Mouse (Mus musculus): ENCODE measurements around the gene Dnmt3a.
"Not testable (repeated sequence)": the region's sequence is repeated elsewhere in the genome, so short reads cannot be mapped to it uniquely, and the experiment has no call there.

The Dnmt3a gene

DNA sequence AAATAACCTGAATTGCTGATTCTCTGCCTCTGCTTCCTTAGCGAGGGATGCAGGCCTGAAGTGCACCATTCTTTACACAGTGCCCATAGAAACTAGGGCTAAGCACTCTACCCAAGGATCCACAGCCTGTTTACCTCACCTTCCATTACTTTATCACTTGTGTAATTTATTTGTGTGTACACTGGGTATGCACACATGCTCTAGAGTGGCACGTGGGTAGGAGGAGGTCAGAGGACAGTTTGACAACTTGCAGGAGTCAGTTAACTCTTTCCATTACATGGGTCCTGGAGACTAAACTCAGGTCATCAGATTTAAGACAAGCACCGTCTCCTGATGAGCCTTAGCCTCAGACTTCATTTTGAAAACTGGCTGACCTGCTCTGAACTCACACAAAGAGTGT lies 112.8 kb downstream of the Dnmt3a start:
- no peak for DNase-seq (ENCODE audit: low read depth)

GRCm38 (mm10) chr12:3919423-3919822 lies 113.6 kb downstream of the Dnmt3a start:
- DNase-seq (ENCODE audit: low read depth) = no peak

DNA sequence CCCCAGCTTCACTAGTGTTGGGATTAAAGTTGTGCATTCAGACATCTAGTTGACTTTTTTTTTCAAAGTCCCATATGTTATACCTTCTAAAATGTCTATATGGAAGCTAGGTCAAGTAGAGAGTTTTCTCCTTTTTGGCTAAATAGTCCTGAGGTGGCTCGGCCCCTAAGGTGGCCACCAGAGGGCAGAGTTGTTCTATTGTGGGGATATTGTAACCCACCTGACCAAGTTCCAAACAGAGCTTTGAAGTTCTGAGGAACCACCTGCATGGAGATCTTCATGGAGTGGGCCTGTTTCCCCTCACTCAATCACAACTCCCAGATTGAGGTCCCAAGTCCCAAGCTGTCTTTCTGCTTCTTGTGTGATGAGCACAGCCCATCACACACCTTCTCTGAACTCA lies 120.3 kb downstream of the Dnmt3a start:
- peak; percentile 38 for DNase-seq (ENCODE audit: low read depth)

DNA sequence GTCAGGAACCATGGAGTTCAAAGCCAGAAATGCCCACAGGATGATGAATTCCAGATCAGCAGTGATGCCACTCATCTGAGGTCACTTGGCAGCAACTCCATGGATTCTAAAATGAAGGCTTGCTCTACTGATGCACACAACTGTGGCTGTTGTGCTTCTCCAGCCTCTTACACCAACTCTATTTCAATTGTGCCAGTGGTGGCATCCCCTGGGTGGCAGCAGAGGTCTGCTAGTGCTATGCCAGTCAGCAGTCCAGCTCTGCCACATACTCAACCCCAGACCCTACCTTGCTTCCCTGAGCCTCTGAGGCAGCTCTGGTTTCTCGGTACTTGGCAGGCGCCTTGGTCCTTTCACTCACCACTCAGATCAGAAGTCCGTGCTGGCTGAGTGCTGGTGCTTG lies 123.0 kb downstream of the Dnmt3a start:
- DNase-seq (ENCODE audit: low read depth) = no peak

DNA sequence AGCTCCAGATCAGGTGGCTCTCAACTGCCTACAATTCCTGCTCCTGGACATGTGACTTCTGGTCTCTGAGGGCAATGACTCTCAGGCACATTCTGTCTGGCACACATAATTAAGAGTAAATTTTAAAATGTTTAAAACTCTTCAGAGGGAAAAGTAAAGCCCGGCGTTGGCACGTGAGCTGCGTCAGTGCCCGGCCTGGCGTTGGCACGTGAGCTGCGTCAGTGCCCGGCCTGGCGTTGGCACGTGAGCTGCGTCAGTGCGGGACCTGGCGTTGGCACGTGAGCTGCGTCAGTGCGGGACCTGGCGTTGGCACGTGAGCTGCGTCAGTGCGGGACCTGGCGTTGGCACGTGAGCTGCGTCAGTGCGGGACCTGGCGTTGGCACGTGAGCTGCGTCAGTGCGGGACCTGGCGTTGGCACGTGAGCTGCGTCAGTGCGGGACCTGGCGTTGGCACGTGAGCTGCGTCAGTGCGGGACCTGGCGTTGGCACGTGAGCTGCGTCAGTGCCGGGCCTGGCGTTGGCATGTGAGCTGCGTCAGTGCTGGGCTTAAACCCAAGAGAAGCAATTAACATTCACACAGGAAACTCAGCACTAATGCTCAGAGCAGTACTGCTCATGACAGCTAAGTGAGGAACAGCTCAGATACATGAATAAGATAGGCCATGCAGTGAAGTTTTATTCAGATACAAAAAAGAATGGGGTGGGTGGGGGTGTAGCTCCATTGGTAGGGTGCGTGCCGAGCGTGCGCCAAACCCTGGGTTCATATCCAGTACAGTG lies 124.5 kb downstream of the Dnmt3a start:
- DNase-seq (ENCODE audit: low read depth) = not testable (repeated sequence)

GRCm38 (mm10) chr12:3942026-3942425 lies 136.2 kb downstream of the Dnmt3a start:
- no peak for DNase-seq (ENCODE audit: low read depth)

DNA sequence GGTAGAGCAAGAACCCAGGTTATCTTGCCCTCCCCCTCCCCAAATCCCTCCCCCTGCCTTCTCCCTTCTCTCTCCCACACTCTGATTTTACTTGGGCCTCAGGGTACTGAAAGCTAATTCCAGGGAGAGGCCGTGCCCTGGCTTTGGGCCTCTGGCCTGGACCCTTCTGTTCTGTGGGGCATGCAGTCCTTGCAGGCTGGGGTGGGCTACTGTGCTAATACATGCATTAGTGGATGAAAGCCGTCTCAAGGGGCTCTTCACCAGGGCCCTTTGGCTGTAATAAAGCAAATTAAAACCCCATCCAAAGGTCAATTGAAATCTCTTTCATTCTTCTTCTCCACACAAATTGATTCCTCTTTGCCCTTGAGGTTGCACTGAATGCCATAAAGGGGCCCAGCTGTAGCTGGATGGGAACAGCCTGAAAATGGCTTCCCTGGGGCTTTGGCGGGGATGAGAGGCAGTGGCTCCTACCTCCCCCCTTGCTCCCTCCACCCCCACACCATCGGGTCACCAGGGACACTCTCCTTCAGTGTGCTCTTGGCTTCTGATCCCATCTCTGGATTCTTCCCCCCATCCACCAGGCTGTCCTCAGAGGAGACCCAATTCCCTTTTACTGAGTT lies 138.8 kb downstream of the Dnmt3a start:
- DNase-seq (ENCODE audit: low read depth) = no peak

- DNase-seq (ENCODE audit: low read depth) = no peak
Observed at GRCm38 (mm10) chr12:3947503-3947902, 141.7 kb downstream of the Dnmt3a start.

GRCm38 (mm10) chr12:3954651-3955050 lies 148.8 kb downstream of the Dnmt3a start, which contains the start of gene Pomc:
TSS of gene Pomc (plus strand) at chr12:3954951.
- DNase-seq (ENCODE audit: low read depth) = no peak

GRCm38 (mm10) chr12:3955371-3955770 lies 149.6 kb downstream of the Dnmt3a start:
- peak; percentile 60 for DNase-seq (ENCODE audit: low read depth)

GRCm38 (mm10) chr12:3956351-3956750 lies 150.5 kb downstream of the Dnmt3a start:
- no peak for DNase-seq (ENCODE audit: low read depth)

- DNase-seq (ENCODE audit: low read depth) = peak; percentile 62
Observed at GRCm38 (mm10) chr12:3959791-3960543, 154.2 kb downstream of the Dnmt3a start.

- DNase-seq (ENCODE audit: low read depth) = no peak
Observed at GRCm38 (mm10) chr12:3960553-3960952, 154.7 kb downstream of the Dnmt3a start.

Measured in c-Kit-positive CD71-negative TER-119-negative erythroid progenitor cells, embryonic 14.5 days (primary cell).